Mouse (Mus musculus): ENCODE data around the gene Jdp2. TPM values are rescaled to one million over a fixed set of nuclear protein-coding genes. Genes with fewer than 3 reads are reported as not detected.

The Jdp2 gene
- total RNA-seq (2014; rRNA removed): 11.2 and 15.4 TPM in 2 replicates
- polyA plus RNA-seq (2015; fragmentation: Nextera tagmentation; extraction: Ambion mirVana): 0.68 and 0.89 TPM in 2 replicates

DNA sequence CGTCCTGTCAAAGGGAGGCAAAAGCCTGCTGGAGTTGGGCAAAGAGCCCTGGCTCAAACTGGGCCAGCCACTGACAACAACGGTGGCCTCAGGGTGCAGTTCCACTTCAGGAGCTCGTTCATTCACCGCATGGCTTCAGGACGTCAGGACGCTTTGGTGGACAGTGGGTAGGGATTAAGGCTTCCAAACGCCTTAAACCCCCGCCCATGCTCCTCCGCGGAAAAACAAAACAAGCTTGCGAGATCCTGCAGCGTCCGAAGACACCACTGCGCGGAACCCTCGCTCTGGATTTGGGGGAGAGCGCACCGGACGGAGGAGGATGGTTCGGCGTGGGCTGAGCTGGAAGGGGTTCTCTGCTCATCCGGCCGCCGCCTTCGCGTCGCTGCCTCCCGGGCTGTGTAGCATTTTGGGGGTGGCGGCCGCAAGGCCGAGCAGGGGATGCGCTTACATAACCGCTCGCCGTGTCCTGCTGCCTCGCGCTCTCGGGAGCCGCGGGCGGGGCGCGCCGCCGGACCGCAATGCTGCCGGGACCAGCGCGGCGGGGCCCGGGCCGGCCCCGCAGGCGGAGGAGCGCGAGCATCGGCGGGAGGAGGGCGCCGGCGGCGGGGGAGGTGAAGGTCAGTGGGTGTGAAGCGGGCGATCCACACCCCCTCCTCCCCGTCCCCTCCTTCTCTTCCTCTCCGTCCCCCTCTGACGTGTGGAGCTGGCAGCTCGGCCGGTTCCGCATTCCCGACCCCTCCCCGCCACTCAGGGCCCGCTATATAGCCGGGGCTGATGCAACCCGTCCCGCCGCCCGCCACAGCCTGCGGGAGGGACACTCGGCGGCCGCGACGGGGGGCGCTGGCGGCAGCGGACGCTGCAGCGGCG lies at the start of gene Jdp2:
Gene Jdp2, plus strand, starts transcription at position 417 of the 867 bp plus-strand sequence.
- Histone ChIP-seq H3K9me3 (ENCODE audit: low read length) (no peaks in the 10 kb centered on the region), H3K4me3 (ENCODE audit: low read length) (peak within 1 kb of the TSS; percentile 91), H3K4me1 (ENCODE audit: insufficient read depth, low read length) (peaks cover 33% of the 10 kb centered on the region), H3K27ac (peak within 1 kb of the TSS; percentile 95), H3K4me2 (ENCODE audit: low read depth, low read length) (peak within 1 kb of the TSS; percentile 84), H3K27me3 (ENCODE audit: insufficient read depth, low read length) (no peaks in the 10 kb centered on the region), H3K9ac (replicated peaks; ENCODE audit: low read length) (peak within 1 kb of the TSS; percentile 95), H3K36me3 (ENCODE audit: insufficient read depth, low read length) (no peaks in the 10 kb centered on the region)
- ATAC-seq (peak; percentile 89), DNase-seq (ENCODE audit: low spot score) (peak; percentile 86)
- TF ChIP-seq CTCF (IDR thresholded peaks at IDR 0.05; ENCODE audit: low read depth): peak; percentile 58
- WGBS: under 1% methylated on average over 69 of the region's 90 CpGs

- Histone ChIP-seq H3K36me3 (ENCODE audit: insufficient read depth, low read length) (no peaks in the 10 kb centered on the region), H3K9ac (replicated peaks; ENCODE audit: low read length) (no peak overlapping the region), H3K4me3 (ENCODE audit: low read length) (no peak overlapping the region), H3K9me3 (ENCODE audit: low read length) (no peaks in the 10 kb centered on the region), H3K4me1 (ENCODE audit: insufficient read depth, low read length) (no peaks in the 10 kb centered on the region), H3K27ac (no peak overlapping the region), H3K27me3 (ENCODE audit: insufficient read depth, low read length) (no peaks in the 10 kb centered on the region), H3K4me2 (ENCODE audit: low read depth, low read length) (no peak overlapping the region)
- TF ChIP-seq CTCF (IDR thresholded peaks at IDR 0.05; ENCODE audit: low read depth): no peak
- ATAC-seq: no peak
- WGBS: 64% methylated on average over 8 of the region's 8 CpGs
- DNase-seq (ENCODE audit: low spot score): no peak
Observed at GRCm38 (mm10) chr12:85549661-85550060, 49.2 kb upstream of the Jdp2 start.

- Histone ChIP-seq H3K9ac (replicated peaks; ENCODE audit: low read length) (no peak overlapping the region), H3K27me3 (ENCODE audit: insufficient read depth, low read length) (no peaks in the 10 kb centered on the region), H3K36me3 (ENCODE audit: insufficient read depth, low read length) (no peaks in the 10 kb centered on the region), H3K9me3 (ENCODE audit: low read length) (no peaks in the 10 kb centered on the region), H3K27ac (no peak overlapping the region), H3K4me1 (ENCODE audit: insufficient read depth, low read length) (no peaks in the 10 kb centered on the region), H3K4me3 (ENCODE audit: low read length) (no peak overlapping the region), H3K4me2 (ENCODE audit: low read depth, low read length) (no peak overlapping the region)
- DNase-seq (ENCODE audit: low spot score) (no peak), ATAC-seq (no peak)
- TF ChIP-seq CTCF (IDR thresholded peaks at IDR 0.05; ENCODE audit: low read depth): no peak
- WGBS: 88% methylated on average over 4 of the region's 4 CpGs
Observed at GRCm38 (mm10) chr12:85550435-85550834, 48.4 kb upstream of the Jdp2 start.

- Histone ChIP-seq H3K4me3 (ENCODE audit: low read length) (no peak overlapping the region), H3K27me3 (ENCODE audit: insufficient read depth, low read length) (no peaks in the 10 kb centered on the region), H3K36me3 (ENCODE audit: insufficient read depth, low read length) (no peaks in the 10 kb centered on the region), H3K27ac (no peak overlapping the region), H3K9me3 (ENCODE audit: low read length) (no peaks in the 10 kb centered on the region), H3K9ac (replicated peaks; ENCODE audit: low read length) (no peak overlapping the region), H3K4me1 (ENCODE audit: insufficient read depth, low read length) (no peaks in the 10 kb centered on the region), H3K4me2 (ENCODE audit: low read depth, low read length) (no peak overlapping the region)
- TF ChIP-seq CTCF (IDR thresholded peaks at IDR 0.05; ENCODE audit: low read depth): no peak
- DNase-seq (ENCODE audit: low spot score) (peak; percentile 38), ATAC-seq (no peak)
- 69% methylated on average over 10 of the region's 10 CpGs for WGBS
Observed at GRCm38 (mm10) chr12:85559299-85559698, 39.5 kb upstream of the Jdp2 start.

DNA sequence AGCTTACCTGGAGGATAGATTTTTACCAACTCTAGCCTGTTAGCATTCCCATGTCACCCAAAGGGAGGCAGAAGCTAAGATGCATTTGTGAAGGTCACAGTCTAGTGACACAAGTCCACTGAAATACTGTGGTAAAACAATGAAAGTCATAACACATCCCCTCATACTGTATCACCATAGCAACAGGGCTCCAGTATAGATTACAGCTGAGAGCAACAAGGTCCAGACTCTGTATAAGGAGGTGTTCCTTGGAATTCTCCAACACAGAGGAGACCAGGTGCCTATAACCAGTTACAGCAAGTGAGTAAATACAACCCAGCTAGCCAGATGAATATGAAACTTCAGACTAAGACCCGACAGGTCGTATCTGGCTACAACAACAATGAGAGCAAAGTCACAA lies 33.4 kb upstream of the Jdp2 start:
- Histone ChIP-seq H3K27ac (no peak overlapping the region), H3K36me3 (ENCODE audit: insufficient read depth, low read length) (no peaks in the 10 kb centered on the region), H3K9ac (replicated peaks; ENCODE audit: low read length) (no peak overlapping the region), H3K27me3 (ENCODE audit: insufficient read depth, low read length) (no peaks in the 10 kb centered on the region), H3K9me3 (ENCODE audit: low read length) (no peaks in the 10 kb centered on the region), H3K4me3 (ENCODE audit: low read length) (no peak overlapping the region), H3K4me2 (ENCODE audit: low read depth, low read length) (no peak overlapping the region), H3K4me1 (ENCODE audit: insufficient read depth, low read length) (no peaks in the 10 kb centered on the region)
- WGBS: 92% methylated on average over 2 of the region's 2 CpGs
- ATAC-seq: peak; percentile 55; the same call in 1 of the 2 replicates
- DNase-seq (ENCODE audit: low spot score): peak; percentile 32
- TF ChIP-seq CTCF (IDR thresholded peaks at IDR 0.05; ENCODE audit: low read depth): no peak

GRCm38 (mm10) chr12:85568298-85568697 lies 30.5 kb upstream of the Jdp2 start:
- Histone ChIP-seq H3K9me3 (ENCODE audit: low read length) (no peaks in the 10 kb centered on the region), H3K27ac (no peak overlapping the region), H3K4me1 (ENCODE audit: insufficient read depth, low read length) (peaks cover 8% of the 10 kb centered on the region), H3K27me3 (ENCODE audit: insufficient read depth, low read length) (no peaks in the 10 kb centered on the region), H3K36me3 (ENCODE audit: insufficient read depth, low read length) (no peaks in the 10 kb centered on the region), H3K9ac (replicated peaks; ENCODE audit: low read length) (no peak overlapping the region), H3K4me3 (ENCODE audit: low read length) (no peak overlapping the region), H3K4me2 (ENCODE audit: low read depth, low read length) (no peak overlapping the region)
- ATAC-seq: no peak
- DNase-seq (ENCODE audit: low spot score): no peak
- 84% methylated on average over 3 of the region's 3 CpGs for WGBS
- no peak for TF ChIP-seq CTCF (IDR thresholded peaks at IDR 0.05; ENCODE audit: low read depth)

Data from hindbrain, postnatal 0 days (tissue).